Mouse (Mus musculus) liver, embryonic 15.5 days (tissue): Measurements from ENCODE around the gene 1190002N15Rik. TPM values are rescaled to one million over a fixed set of nuclear protein-coding genes. Genes with fewer than 3 reads are reported as not detected.

ENCODE experiments used
- ATAC-seq: fragments of 200-750 bp; cut with Nextera tagmentation; 2 replicates; pipeline ENCODE4 v1.8.0; 2017; ENCODE audit warnings: moderate number of reproducible peaks, mild to moderate bottlenecking, moderate library complexity; ENCODE audit not compliant: insufficient read depth
- H3K27ac ChIP-seq: fragments of 300-500 bp; sonication (generic); replicated peaks from 2 replicates; pipeline ENCODE4 v1.5.1; 2015; ENCODE audit warnings: mild to moderate bottlenecking, inconsistent platforms
- H3K27me3 ChIP-seq: fragments of 300-500 bp; sonication (generic); 2 replicates; pipeline ENCODE4 v1.6.1; 2015; ENCODE audit warnings: mild to moderate bottlenecking, inconsistent platforms
- H3K36me3 ChIP-seq: fragments of 300-500 bp; sonication (generic); replicated peaks from 2 replicates; pipeline ENCODE4 v1.6.1; 2015; ENCODE audit warnings: moderate library complexity, mild to moderate bottlenecking, inconsistent platforms
- H3K4me1 ChIP-seq: fragments of 300-500 bp; sonication (generic); replicated peaks from 2 replicates; pipeline ENCODE4 v1.6.1; 2015; ENCODE audit warnings: inconsistent platforms
- H3K4me2 ChIP-seq: fragments of 300-500 bp; sonication (generic); 2 replicates; pipeline ENCODE4 v1.6.1; 2015; ENCODE audit warnings: moderate library complexity, mild to moderate bottlenecking, inconsistent platforms
- H3K4me3 ChIP-seq: fragments of 300-500 bp; sonication (generic); replicated peaks from 2 replicates; pipeline ENCODE4 v1.5.1; 2015; ENCODE audit warnings: mild to moderate bottlenecking, inconsistent platforms
- H3K9ac ChIP-seq: fragments of 300-500 bp; sonication (generic); 2 replicates; pipeline ENCODE4 v1.6.1; 2015; ENCODE audit warnings: moderate library complexity, mild to moderate bottlenecking, inconsistent platforms
- H3K9me3 ChIP-seq: fragments of 300-500 bp; sonication (generic); replicated peaks from 2 replicates; pipeline ENCODE4 v1.6.1; 2016; ENCODE audit warnings: inconsistent platforms
- WGBS: fragments of 180-500 bp; shearing (Covaris S2); methylation state at CpG from one replicate; pipeline ENCODE4 v1.1.7; 2015; ENCODE audit warnings: mixed read lengths; ENCODE audit not compliant: insufficient replicate concordance; 5-methylcytosine and 5-hydroxymethylcytosine counted together
- polyA plus RNA-seq: library from polyadenylated mRNA; unstranded; fragments of >200 nt; fragmentation: Nextera tagmentation; extraction: Ambion mirVana; gene quantifications from 2 replicates; pipeline ENCODE4 v1.2.1, GENCODE M21; 2015

The 1190002N15Rik gene
- polyA plus RNA-seq, 1 experiment from 2014 or later = 8.5 TPM

DNA sequence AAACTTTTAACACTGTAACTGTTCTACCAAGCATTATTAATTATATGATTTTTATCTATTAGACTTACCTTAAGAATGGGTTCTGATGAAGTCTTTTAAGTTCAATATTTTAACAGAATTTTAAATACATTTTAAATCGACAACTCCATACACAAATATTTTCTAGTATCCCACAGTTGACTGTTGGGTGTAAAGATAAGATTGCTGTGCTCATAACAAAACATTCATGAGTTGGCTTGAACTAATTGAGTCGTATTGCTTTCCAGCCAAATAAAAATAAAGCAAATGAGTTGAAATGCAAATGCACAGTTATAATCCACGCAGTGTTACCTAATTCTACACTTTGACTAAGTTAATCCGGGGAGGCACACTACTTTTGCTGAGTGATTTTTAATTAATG is 6.0 kb upstream of the 1190002N15Rik start:
- no peak for ATAC-seq
- H3K9me3 ChIP-seq = no peaks in the 10 kb centered on the region
- H3K4me3 ChIP-seq = no peak overlapping the region
- H3K9ac ChIP-seq = no peak overlapping the region
- H3K36me3 ChIP-seq = no peaks in the 10 kb centered on the region
- no peak overlapping the region for H3K27ac ChIP-seq
- no peak overlapping the region for H3K4me2 ChIP-seq
- 57% methylated on average over 4 of the region's 4 CpGs for WGBS
- peaks cover 28% of the 10 kb centered on the region for H3K4me1 ChIP-seq
- H3K27me3 ChIP-seq = no peaks in the 10 kb centered on the region

DNA sequence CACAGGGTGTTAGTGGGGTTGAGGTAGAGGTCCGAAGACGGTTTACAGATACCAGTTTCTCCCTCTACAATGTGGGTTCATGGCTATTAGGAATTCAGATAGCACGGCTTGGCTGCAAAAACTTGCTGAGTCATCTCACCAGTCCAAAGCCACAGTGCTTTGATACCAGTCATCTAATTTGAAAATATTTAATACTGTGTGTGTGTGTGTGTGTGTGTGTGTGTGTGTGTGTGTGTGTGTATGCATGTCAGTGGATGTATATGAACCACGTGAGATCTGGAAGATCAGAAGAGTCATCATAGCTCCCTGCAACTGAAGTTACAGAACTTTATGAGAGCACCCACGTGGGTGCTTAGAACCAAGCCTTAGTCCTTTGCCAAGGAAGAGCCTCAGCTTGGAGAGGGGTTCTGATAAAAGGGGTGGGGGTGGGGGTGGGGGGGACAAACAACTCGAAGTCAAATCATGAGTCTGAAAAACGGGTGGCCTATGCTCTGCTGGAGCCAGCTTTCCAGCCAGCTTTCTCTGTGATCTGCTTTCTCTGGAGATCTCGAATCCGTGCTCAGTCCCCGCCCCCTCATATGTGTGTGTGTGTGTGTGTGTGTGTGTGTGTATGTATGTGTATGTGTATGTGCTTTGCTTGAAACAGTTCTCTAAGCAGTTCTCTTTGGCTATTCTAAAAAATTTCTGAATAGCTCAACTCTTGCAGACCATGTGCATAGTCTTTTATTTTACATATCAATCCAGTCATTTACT is 2.6 kb upstream of the 1190002N15Rik start:
- Histone ChIP-seq H3K36me3 (no peaks in the 10 kb centered on the region), H3K4me2 (peak overlapping the region; percentile 49), H3K9ac (no peak overlapping the region), H3K4me1 (peaks cover 45% of the 10 kb centered on the region), H3K9me3 (no peaks in the 10 kb centered on the region), H3K4me3 (no peak overlapping the region), H3K27me3 (no peaks in the 10 kb centered on the region), H3K27ac (no peak overlapping the region)
- WGBS = 28% methylated on average over 10 of the region's 10 CpGs
- no peak for ATAC-seq

DNA sequence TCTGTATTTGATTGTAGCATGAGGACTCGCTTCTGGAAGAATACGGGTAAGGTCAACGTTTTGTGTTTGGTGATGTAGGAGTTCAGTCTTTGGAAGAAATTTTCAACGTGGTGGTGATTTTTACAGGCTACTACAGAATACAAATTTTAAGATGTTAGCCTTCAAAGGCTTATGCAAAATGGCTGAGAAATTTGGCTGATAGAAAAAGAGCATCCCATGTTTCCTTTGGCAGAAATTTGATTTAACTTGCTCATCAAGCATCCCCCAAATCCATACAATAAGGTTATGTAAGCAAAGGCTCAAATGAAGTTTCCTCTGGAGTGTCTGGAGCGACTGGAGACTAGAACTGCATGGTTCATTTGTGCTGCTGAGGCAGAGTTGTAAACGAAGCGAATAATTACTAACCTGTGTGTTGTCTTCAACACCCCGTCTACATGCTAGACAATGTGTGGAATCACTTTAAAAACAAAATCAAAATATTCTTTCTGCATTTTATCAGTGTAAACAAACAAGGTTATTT is 1.5 kb upstream of the 1190002N15Rik start:
- Histone ChIP-seq H3K9ac (peak overlapping the region; percentile 88; the same call in 1 of the 2 replicates), H3K9me3 (no peaks in the 10 kb centered on the region), H3K4me2 (peak overlapping the region; percentile 97), H3K27ac (peak overlapping the region; percentile 95; the same call in 1 of the 2 replicates), H3K4me1 (peaks cover 48% of the 10 kb centered on the region), H3K4me3 (peak overlapping the region; percentile 86), H3K27me3 (no peaks in the 10 kb centered on the region), H3K36me3 (no peaks in the 10 kb centered on the region)
- no peak for ATAC-seq
- WGBS = 45% methylated on average over 8 of the region's 8 CpGs

DNA sequence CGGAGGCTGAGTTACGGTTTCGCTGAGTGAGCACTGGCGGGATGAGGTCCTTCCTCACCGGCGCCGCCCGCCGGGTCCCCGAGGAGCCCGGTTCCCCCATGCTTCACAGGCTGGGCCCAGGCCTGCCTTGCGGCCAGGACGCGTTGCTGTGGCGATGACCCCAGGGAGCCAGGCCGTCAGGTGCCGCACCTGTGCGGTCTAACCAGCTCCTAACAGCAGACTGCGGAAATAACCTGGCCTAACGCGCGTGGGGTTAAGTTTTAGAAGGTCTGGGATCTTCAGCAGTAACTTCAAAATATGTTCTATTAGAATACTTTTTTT is 902 bp upstream of the 1190002N15Rik start:
- H3K27me3 ChIP-seq = no peaks in the 10 kb centered on the region
- under 1% methylated on average over 22 of the region's 22 CpGs for WGBS
- H3K4me1 ChIP-seq = peaks cover 50% of the 10 kb centered on the region
- H3K9ac ChIP-seq = peak overlapping the region; percentile 88
- ATAC-seq = peak; percentile 30
- H3K4me3 ChIP-seq = peak overlapping the region; percentile 86
- H3K36me3 ChIP-seq = no peaks in the 10 kb centered on the region
- no peaks in the 10 kb centered on the region for H3K9me3 ChIP-seq
- peak overlapping the region; percentile 95 for H3K27ac ChIP-seq
- H3K4me2 ChIP-seq = peak overlapping the region; percentile 97

DNA sequence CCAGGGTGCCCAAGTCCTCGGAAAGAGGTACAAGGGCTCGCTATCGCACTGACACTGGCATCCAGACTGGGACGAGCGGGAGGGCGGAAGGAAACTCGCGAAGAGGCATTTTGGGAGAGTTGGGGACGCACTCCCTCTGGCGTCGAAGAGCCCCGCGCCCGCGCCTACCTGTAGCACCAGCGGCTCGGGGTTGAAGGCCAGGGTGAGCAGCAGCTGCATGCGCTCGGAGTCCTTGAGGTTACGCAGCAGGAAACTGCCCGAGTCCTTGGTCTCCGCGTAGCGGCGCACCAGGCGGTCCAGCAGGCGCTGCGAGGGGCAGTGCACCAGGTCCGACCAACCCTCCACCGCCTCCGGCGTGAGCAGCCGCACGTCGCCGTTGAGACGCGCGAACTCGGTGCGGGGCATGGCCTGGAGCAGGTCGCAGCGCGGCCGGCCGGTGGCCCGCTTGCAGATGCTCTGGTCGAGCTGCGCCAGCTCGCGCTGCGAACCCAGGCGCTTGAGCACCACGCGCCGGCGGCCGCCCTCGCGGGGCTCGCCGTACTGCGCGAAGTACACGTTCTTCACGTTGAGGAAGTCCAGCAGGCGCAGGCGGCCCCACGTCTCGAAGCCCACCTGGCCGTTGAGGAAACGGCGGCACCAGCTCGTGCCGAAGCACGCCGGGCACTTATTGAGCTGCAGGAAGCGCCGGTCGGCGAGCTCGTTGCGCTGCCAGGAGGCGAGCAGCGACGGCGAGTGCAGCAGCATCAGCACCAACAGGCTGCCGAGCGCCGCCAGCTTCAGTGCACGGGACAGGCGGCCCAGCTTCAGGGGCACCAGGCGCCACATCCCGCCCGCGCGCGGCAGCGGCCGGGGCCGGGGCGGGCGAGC is 597 bp downstream of the 1190002N15Rik start:
- peaks cover 54% of the 10 kb centered on the region for H3K4me1 ChIP-seq
- WGBS = under 1% methylated on average over 103 of the region's 103 CpGs

DNA sequence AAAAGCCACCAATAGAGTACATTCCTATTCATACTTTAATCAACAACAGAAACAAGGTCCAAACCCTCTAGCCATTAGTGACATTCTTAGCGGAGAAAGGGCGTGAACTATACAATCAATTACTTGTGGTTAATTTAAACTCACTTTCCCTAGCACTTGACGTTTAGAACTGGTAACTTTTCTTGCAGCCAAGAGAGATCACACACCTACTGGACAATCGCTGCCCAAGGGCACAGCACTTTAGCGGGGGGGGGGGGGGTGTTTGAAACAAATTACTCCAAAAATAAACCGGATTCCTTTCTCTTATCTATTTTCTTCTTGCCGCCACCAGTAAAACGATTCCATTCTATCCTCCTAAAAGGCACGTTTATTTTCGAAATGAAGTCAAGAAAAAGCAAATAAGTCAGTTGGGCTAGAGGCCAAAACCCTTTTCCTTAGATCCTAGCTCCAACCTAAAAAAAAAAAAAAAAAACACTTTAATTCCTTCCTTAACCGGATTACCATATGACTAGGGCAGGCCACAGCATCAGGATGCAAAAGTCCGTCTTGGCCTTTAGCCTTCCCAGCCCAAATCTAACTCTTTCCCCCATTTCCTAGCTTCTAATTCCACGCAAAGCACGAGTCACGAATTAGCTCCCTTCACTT is 1.5 kb downstream of the 1190002N15Rik start:
- Histone ChIP-seq H3K4me2 (peak overlapping the region; percentile 97), H3K4me3 (peak overlapping the region; percentile 86), H3K27ac (peak overlapping the region; percentile 95), H3K9ac (peak overlapping the region; percentile 88), H3K27me3 (no peaks in the 10 kb centered on the region), H3K36me3 (no peaks in the 10 kb centered on the region), H3K9me3 (no peaks in the 10 kb centered on the region), H3K4me1 (peaks cover 56% of the 10 kb centered on the region)
- 3% methylated on average over 15 of the region's 15 CpGs for WGBS
- no peak for ATAC-seq

More for the DNA sequence above, 597 bp downstream of the 1190002N15Rik start:
- ATAC-seq = peak; percentile 35
- Histone ChIP-seq H3K9ac (peak overlapping the region; percentile 88), H3K27me3 (no peaks in the 10 kb centered on the region), H3K4me2 (peak overlapping the region; percentile 97), H3K4me3 (peak overlapping the region; percentile 86), H3K36me3 (no peaks in the 10 kb centered on the region), H3K27ac (peak overlapping the region; percentile 95), H3K9me3 (no peaks in the 10 kb centered on the region)

DNA sequence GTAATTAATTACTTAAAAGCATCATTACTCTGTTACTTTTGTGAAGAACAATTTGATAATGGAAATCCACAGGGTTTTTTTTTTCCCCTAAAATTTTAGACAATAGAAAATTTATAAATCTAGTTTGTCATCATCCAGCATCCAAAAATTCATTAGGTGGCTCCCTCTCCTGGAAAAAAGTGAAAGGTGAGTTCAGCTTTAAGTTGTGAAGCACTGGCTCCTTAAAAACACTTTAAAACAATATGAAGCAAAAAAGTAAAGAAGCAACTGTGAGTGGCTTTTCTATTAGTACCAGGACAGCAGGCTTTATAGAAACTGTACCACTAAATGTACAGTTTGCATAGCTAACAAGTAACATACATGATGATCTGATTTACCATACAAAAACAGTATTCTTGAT is 3.1 kb downstream of the 1190002N15Rik start:
- Histone ChIP-seq H3K36me3 (no peaks in the 10 kb centered on the region), H3K27ac (no peak overlapping the region), H3K9ac (no peak overlapping the region), H3K4me1 (peaks cover 46% of the 10 kb centered on the region), H3K4me3 (no peak overlapping the region), H3K27me3 (no peaks in the 10 kb centered on the region), H3K9me3 (no peaks in the 10 kb centered on the region), H3K4me2 (no peak overlapping the region; the same call in 1 of the 2 replicates)
- ATAC-seq = no peak

DNA sequence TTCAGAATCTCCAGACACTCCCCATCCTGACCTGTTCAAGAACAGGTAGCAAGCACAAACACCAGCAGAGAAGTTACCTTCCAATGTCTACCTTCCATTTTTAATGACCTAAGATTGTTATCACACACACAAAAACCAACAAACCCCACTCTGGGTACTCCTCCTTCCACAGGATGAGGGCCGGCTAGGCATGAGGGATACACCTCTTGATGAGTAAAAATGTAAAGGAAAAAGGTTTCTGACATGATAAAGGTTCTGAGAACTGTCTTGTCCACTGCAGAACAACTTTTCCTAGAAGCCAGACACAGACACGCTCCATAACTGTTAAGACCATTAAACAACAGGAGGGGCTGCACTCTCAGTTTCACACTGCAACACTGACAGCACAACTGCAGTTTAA is 3.7 kb downstream of the 1190002N15Rik start:
- Histone ChIP-seq H3K4me1 (peaks cover 43% of the 10 kb centered on the region), H3K9ac (no peak overlapping the region), H3K4me3 (no peak overlapping the region), H3K9me3 (no peaks in the 10 kb centered on the region), H3K36me3 (no peaks in the 10 kb centered on the region), H3K27ac (no peak overlapping the region), H3K4me2 (peak overlapping the region; percentile 27), H3K27me3 (no peaks in the 10 kb centered on the region)
- no peak for ATAC-seq
- WGBS = 30% methylated on average over 2 of the region's 2 CpGs

DNA sequence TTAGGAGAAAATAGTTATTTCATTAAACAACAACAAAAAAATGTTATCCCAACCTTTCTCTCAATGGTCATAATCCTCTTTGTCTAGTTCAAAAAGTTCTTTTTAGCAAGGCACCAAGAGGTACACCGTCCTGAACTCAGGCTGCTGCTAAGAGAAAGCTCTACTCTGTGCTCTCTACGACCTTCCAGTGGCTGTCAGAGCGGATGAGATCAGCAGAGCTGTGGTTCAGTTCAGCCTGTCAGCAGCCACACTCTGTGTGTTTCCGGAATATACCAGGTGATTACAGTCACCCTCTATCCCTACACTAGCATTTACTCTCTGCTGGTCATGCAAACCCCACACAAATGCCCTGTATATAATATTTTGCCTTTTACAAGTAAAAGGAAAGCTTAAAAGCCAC is 4.2 kb downstream of the 1190002N15Rik start:
- Histone ChIP-seq H3K36me3 (no peaks in the 10 kb centered on the region), H3K9ac (no peak overlapping the region), H3K4me1 (peaks cover 37% of the 10 kb centered on the region), H3K27me3 (no peaks in the 10 kb centered on the region), H3K27ac (no peak overlapping the region), H3K9me3 (no peaks in the 10 kb centered on the region), H3K4me3 (no peak overlapping the region), H3K4me2 (peak overlapping the region; percentile 27; the same call in 1 of the 2 replicates)
- WGBS = 12% methylated on average over 4 of the region's 4 CpGs
- ATAC-seq = no peak

DNA sequence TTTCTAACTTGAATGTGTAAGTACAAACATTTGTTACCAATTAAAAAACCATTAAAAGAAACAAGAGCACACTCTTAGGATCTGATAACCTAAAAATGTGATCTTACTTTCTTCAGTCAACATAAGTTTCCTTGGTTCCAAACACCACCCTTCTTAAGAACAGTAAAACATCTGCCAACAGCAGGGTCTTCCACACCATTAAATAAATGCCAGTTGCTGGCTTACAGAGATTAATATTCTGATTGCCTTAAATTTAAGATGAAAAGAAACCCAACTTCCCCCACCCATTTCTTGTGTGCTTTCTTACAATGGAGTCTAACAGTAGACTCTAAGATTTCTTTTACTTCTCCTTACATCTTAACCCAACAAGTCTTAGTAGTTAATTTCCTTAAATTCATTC is 7.9 kb downstream of the 1190002N15Rik start:
- Histone ChIP-seq H3K27ac (no peak overlapping the region), H3K4me2 (no peak overlapping the region), H3K4me1 (peaks cover 18% of the 10 kb centered on the region), H3K4me3 (no peak overlapping the region), H3K36me3 (no peaks in the 10 kb centered on the region), H3K9ac (no peak overlapping the region), H3K27me3 (no peaks in the 10 kb centered on the region), H3K9me3 (no peaks in the 10 kb centered on the region)
- ATAC-seq = no peak
